Mouse (Mus musculus): ENCODE results near the gene Hoxb1.

DNA sequence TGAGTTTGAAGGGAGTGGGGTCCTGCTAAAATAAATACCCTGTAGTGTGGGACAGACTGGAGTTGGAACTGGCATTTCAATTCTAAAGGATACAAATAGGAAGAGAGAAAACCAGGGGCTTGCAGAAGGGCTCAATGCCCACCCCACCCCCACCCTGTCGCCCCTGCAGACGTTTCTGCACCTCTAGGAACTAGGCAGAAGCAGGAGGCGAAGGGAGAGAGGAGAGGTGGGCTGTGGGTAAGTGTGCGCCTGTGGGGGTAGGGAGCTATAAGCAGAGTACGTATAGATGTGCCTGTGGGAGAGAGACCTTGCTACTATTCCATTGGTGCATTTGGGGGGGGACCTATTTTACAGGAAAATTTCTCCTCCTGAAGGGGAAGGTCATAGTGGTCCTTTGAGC lies 37.8 kb upstream of the Hoxb1 start:
- TF ChIP-seq MAX (IDR thresholded peaks at IDR 0.05; ENCODE audit: low read depth) (no peak), POLR2A (IDR thresholded peaks at IDR 0.05; ENCODE audit: insufficient read length, low read depth) (no peak), TCF12 (IDR thresholded peaks at IDR 0.05; ENCODE audit: insufficient read depth, poor library complexity, severe bottlenecking) (no peak), MYOD1 (IDR thresholded peaks at IDR 0.05; ENCODE audit: control insufficient read depth in 1 of 3, insufficient read length in 2 of 3, low read depth in 2 of 3) (no peak), E2F4 (IDR thresholded peaks at IDR 0.05; ENCODE audit: insufficient read depth) (no peak), SRF (IDR thresholded peaks at IDR 0.05; ENCODE audit: control insufficient read depth, insufficient read length, low read depth) (no peak), MYOG (IDR thresholded peaks at IDR 0.05; ENCODE audit: control insufficient read depth in 1 of 3, insufficient read depth in 1 of 3, insufficient read length in 2 of 3, low read depth in 2 of 3) (no peak), CEBPB (IDR thresholded peaks at IDR 0.05; ENCODE audit: insufficient read depth, poor library complexity, severe bottlenecking) (no peak), USF1 (IDR thresholded peaks at IDR 0.05; ENCODE audit: low read depth) (no peak), TCF3 (IDR thresholded peaks at IDR 0.05; ENCODE audit: insufficient read length, low read depth) (no peak), POLR2AphosphoS2 (IDR thresholded peaks at IDR 0.05; ENCODE audit: insufficient read length, low read depth) (no peak), REST (IDR thresholded peaks at IDR 0.05; ENCODE audit: insufficient read depth, insufficient read length) (no peak)

All from myocyte (in vitro differentiated cells).